ENCODE assay signal across 9 mouse cellular contexts in genomic region chr11:90356036-90356435, GRCm38 (mm10). TPM values are rescaled to one million over a fixed set of nuclear protein-coding genes. Genes with fewer than 3 reads are reported as not detected.
DNase-seq lines count a peak whose midpoint lies in the region; ATAC-seq and TF ChIP-seq lines count a peak whose summit lies in the region.
"Had no signal": no experiment of that assay in that cellular context is flagged by ENCODE, and none has a peak within 500 bp of the region (broad histone marks: within the 10 kb centered on the region; RNA-seq: fewer than 3 reads in every experiment).

No protein-coding gene starts in this region.

- no peak overlapping the region for H3K9ac ChIP-seq in heart, embryonic 16.5 days (ENCODE audit: low read length)
- no peak overlapping the region for H3K9ac ChIP-seq in embryonic facial prominence, embryonic 14.5 days (ENCODE audit: low read depth, low read length)
- H3K9ac ChIP-seq in liver, embryonic 12.5 days, result no peak overlapping the region
- H3K9ac ChIP-seq: embryonic facial prominence, embryonic 12.5 days had no signal

- no peaks in the 10 kb centered on the region for H3K36me3 ChIP-seq in heart, embryonic 16.5 days (ENCODE audit: control insufficient read depth, insufficient read depth)
- no peaks in the 10 kb centered on the region for H3K36me3 ChIP-seq in embryonic facial prominence, embryonic 14.5 days (ENCODE audit: control insufficient read depth, insufficient read depth, low read length)
- no peaks in the 10 kb centered on the region for H3K36me3 ChIP-seq in liver, embryonic 12.5 days
- H3K36me3 ChIP-seq: embryonic facial prominence, embryonic 12.5 days had no signal

- H3K9me3 ChIP-seq in heart, embryonic 16.5 days (replicated peaks; ENCODE audit: control insufficient read depth, low read length), result no peaks in the 10 kb centered on the region
- H3K9me3 ChIP-seq in embryonic facial prominence, embryonic 14.5 days (ENCODE audit: control insufficient read depth, low read length), result no peaks in the 10 kb centered on the region
- H3K9me3 ChIP-seq in liver, embryonic 12.5 days (replicated peaks), result no peaks in the 10 kb centered on the region
- H3K9me3 ChIP-seq: embryonic facial prominence, embryonic 12.5 days had no signal

- peak overlapping the region; percentile 13; the same call in 1 of the 2 replicates for H3K4me2 ChIP-seq in heart, embryonic 16.5 days (ENCODE audit: low read depth, low read length)
- no peak overlapping the region for H3K4me2 ChIP-seq in embryonic facial prominence, embryonic 14.5 days (ENCODE audit: low read depth, low read length)
- H3K4me2 ChIP-seq in liver, embryonic 12.5 days, result peak overlapping the region; percentile 7; the same call in 1 of the 2 replicates
- H3K4me2 ChIP-seq: embryonic facial prominence, embryonic 12.5 days had no signal

- no peak for TF ChIP-seq POLR2A in cerebellum, adult 2 months (IDR thresholded peaks at IDR 0.05; ENCODE audit: borderline replicate concordance, insufficient read depth, low read length)

- no peak overlapping the region for H3K4me3 ChIP-seq in heart, embryonic 16.5 days (ENCODE audit: low read length)
- no peak overlapping the region for H3K4me3 ChIP-seq in embryonic facial prominence, embryonic 14.5 days (ENCODE audit: low read depth, low read length)
- no peak overlapping the region for H3K4me3 ChIP-seq in liver, embryonic 12.5 days
- no peak overlapping the region for H3K4me3 ChIP-seq in cerebellum, adult 2 months (replicated peaks; ENCODE audit: insufficient read depth, low read depth, low read length)
- H3K4me3 ChIP-seq: embryonic facial prominence, embryonic 12.5 days had no signal

- H3K27me3 ChIP-seq in heart, embryonic 16.5 days (ENCODE audit: control insufficient read depth, insufficient read depth, low read length), result no peaks in the 10 kb centered on the region
- no peaks in the 10 kb centered on the region for H3K27me3 ChIP-seq in embryonic facial prominence, embryonic 14.5 days (replicated peaks; ENCODE audit: control insufficient read depth, insufficient read depth, low read length)
- no peaks in the 10 kb centered on the region for H3K27me3 ChIP-seq in liver, embryonic 12.5 days (replicated peaks)
- H3K27me3 ChIP-seq in cerebellum, adult 2 months (ENCODE audit: control insufficient read depth, insufficient read depth, low read length), result no peaks in the 10 kb centered on the region
- H3K27me3 ChIP-seq: embryonic facial prominence, embryonic 12.5 days had no signal

- peak overlapping the region; percentile 87 for H3K27ac ChIP-seq in heart, embryonic 16.5 days (ENCODE audit: low read length)
- H3K27ac ChIP-seq in embryonic facial prominence, embryonic 14.5 days (replicated peaks; ENCODE audit: low read depth, low read length), result no peak overlapping the region; the same call in 1 of the 2 replicates
- peak overlapping the region; percentile 53 for H3K27ac ChIP-seq in liver, embryonic 12.5 days
- H3K27ac ChIP-seq in cerebellum, adult 2 months (ENCODE audit: insufficient read depth, low read length), result no peak overlapping the region
- H3K27ac ChIP-seq: embryonic facial prominence, embryonic 12.5 days had no signal

- no peak for ATAC-seq in heart, embryonic 16.5 days (replicated peaks; ENCODE audit: extremely low read depth, insufficient read depth, low FRiP score)
- 0 out of 2 replicates have a peak, but pooled peaks have one; percentile 12 for ATAC-seq in embryonic facial prominence, embryonic 14.5 days (ENCODE audit: low read depth)
- peak; percentile 19; the same call in 1 of the 2 replicates for ATAC-seq in liver, embryonic 12.5 days

- no peak for DNase-seq in heart, postnatal 4 days
- peak; percentile 15 for DNase-seq in ZHBTc4 (ENCODE audit: low read depth, low spot score)
- no peak for DNase-seq in embryonic facial prominence, embryonic 14.5 days (ENCODE audit: low spot score)
- no peak for DNase-seq in right cerebral cortex, postnatal 14 days
- no peak for DNase-seq in cerebellum, adult 2 months
- DNase-seq in lung, postnatal 14 days, result no peak

- no peak for TF ChIP-seq CTCF in cerebellum, adult 2 months (IDR thresholded peaks at IDR 0.05; ENCODE audit: borderline replicate concordance, insufficient read depth, low read depth, low read length)

- H3K4me1 ChIP-seq in heart, embryonic 16.5 days (ENCODE audit: control insufficient read depth, insufficient read depth, low read length), result peaks cover 38% of the 10 kb centered on the region
- H3K4me1 ChIP-seq in embryonic facial prominence, embryonic 14.5 days (ENCODE audit: control insufficient read depth, insufficient read depth, low read length), result peaks cover 31% of the 10 kb centered on the region
- peaks cover 21% of the 10 kb centered on the region for H3K4me1 ChIP-seq in liver, embryonic 12.5 days
- H3K4me1 ChIP-seq in cerebellum, adult 2 months (ENCODE audit: control insufficient read depth, insufficient read depth, low read length), result peaks cover 19% of the 10 kb centered on the region

- WGBS in heart, embryonic 16.5 days, result 30% methylated on average over 3 of the region's 3 CpGs
- 18% methylated on average over 3 of the region's 3 CpGs for WGBS in embryonic facial prominence, embryonic 14.5 days
- 24% methylated on average over 3 of the region's 3 CpGs for WGBS in liver, embryonic 12.5 days (ENCODE audit: insufficient replicate concordance)
- 42% methylated on average over 3 of the region's 3 CpGs for WGBS in cerebellum, adult 2 months

RNA-seq across cellular contexts. Expression of gene Hlf, which starts 34.7 kb away (rescaled TPM):
- 5.3 and 5.7 TPM in 2 replicates for polyA plus RNA-seq in heart, embryonic 16.5 days (2015; fragmentation: Nextera tagmentation; extraction: Ambion mirVana)
- total RNA-seq in heart, postnatal 4 days (2021), result 10 to 100 TPM; 16.6 to 19.0 TPM
- 5.1 and 6.2 TPM in 2 replicates for polyA plus RNA-seq in embryonic facial prominence, embryonic 14.5 days (2014; fragmentation: Nextera tagmentation; extraction: Ambion mirVana)
- 5.0 and 7.0 TPM in 2 replicates for polyA plus RNA-seq in liver, embryonic 12.5 days (2016; fragmentation: Nextera tagmentation; extraction: Ambion mirVana)
- polyA plus RNA-seq in cerebellum, adult 2 months (2012; rRNA removed), result 42.5 and 50.4 TPM in 2 replicates

Comparison
In these comparisons a context has a peak if more than half of its experiments do, and no peak if none do; other contexts are left out.
1. H3K27ac ChIP-seq: peak in heart, embryonic 16.5 days (single experiment) and liver, embryonic 12.5 days (single experiment); none in embryonic facial prominence, embryonic 14.5 days (single experiment) and cerebellum, adult 2 months (single experiment).